Mouse (Mus musculus): ENCODE data around the gene Wasf1. TPM values are rescaled to one million over a fixed set of nuclear protein-coding genes. Genes with fewer than 3 reads are reported as not detected.

The Wasf1 gene
- polyA plus RNA-seq (2016; fragmentation: Nextera tagmentation; extraction: Ambion mirVana), result 31.3 and 35.5 TPM in 2 replicates

- ATAC-seq (ENCODE audit: insufficient number of reproducible peaks, insufficient read depth, low FRiP score, low TSS enrichment, low read depth), result peak; percentile 93
- Histone ChIP-seq H3K4me2 (peak within 1 kb of the TSS; percentile 70), H3K27ac (peak within 1 kb of the TSS; percentile 96), H3K9me3 (no peaks in the 10 kb centered on the region), H3K4me3 (replicated peaks) (peak within 1 kb of the TSS; percentile 79), H3K36me3 (peaks cover 5% of the 10 kb centered on the region; the same call in 1 of the 2 replicates), H3K27me3 (no peaks in the 10 kb centered on the region), H3K4me1 (replicated peaks) (peaks cover 15% of the 10 kb centered on the region), H3K9ac (replicated peaks) (peak within 1 kb of the TSS; percentile 89)
- under 1% methylated on average over 44 of the region's 44 CpGs for WGBS
These were observed at the start of gene Wasf1, which contains the start of gene Cdc40 for GRCm38 (mm10) chr10:40882831-40883643. Gene Wasf1 (plus strand): TSS chr10:40883475. Gene Cdc40 (minus strand): TSS chr10:40883311.

- no peaks in the 10 kb centered on the region for H3K9me3 ChIP-seq
- WGBS, result 92% methylated on average over 5 of the region's 5 CpGs
- H3K4me1 ChIP-seq (replicated peaks), result peaks cover 22% of the 10 kb centered on the region
- no peak overlapping the region for H3K9ac ChIP-seq (replicated peaks)
- no peaks in the 10 kb centered on the region for H3K27me3 ChIP-seq
- no peak overlapping the region for H3K27ac ChIP-seq
- peaks cover 61% of the 10 kb centered on the region for H3K36me3 ChIP-seq
- no peak overlapping the region for H3K4me2 ChIP-seq
- no peak overlapping the region for H3K4me3 ChIP-seq (replicated peaks)
- no peak for ATAC-seq (ENCODE audit: insufficient number of reproducible peaks, insufficient read depth, low FRiP score, low TSS enrichment, low read depth)
These were observed 43.2 kb upstream of the Wasf1 start for GRCm38 (mm10) chr10:40840086-40840485.

- no peak for ATAC-seq (ENCODE audit: insufficient number of reproducible peaks, insufficient read depth, low FRiP score, low TSS enrichment, low read depth)
- H3K9me3 ChIP-seq, result no peaks in the 10 kb centered on the region
- no peak overlapping the region for H3K9ac ChIP-seq (replicated peaks)
- no peaks in the 10 kb centered on the region for H3K27me3 ChIP-seq
- peaks cover 61% of the 10 kb centered on the region for H3K36me3 ChIP-seq
- H3K4me2 ChIP-seq, result peak overlapping the region; percentile 35; the same call in 1 of the 2 replicates
- H3K4me3 ChIP-seq (replicated peaks), result no peak overlapping the region
- H3K27ac ChIP-seq, result peak overlapping the region; percentile 36
- 60% methylated on average over 5 of the region's 5 CpGs for WGBS
- peaks cover 26% of the 10 kb centered on the region for H3K4me1 ChIP-seq (replicated peaks)
These were observed 39.4 kb upstream of the Wasf1 start for GRCm38 (mm10) chr10:40843841-40844240.

GRCm38 (mm10) chr10:40844546-40844945 is 38.7 kb upstream of the Wasf1 start:
- H3K9ac ChIP-seq (replicated peaks), result no peak overlapping the region
- H3K4me1 ChIP-seq (replicated peaks), result peaks cover 26% of the 10 kb centered on the region
- WGBS, result 31% methylated on average over 10 of the region's 10 CpGs
- peak overlapping the region; percentile 35 for H3K4me2 ChIP-seq
- H3K4me3 ChIP-seq (replicated peaks), result no peak overlapping the region; the same call in 1 of the 2 replicates
- no peaks in the 10 kb centered on the region for H3K27me3 ChIP-seq
- peak; percentile 76; the same call in 1 of the 2 replicates for ATAC-seq (ENCODE audit: insufficient number of reproducible peaks, insufficient read depth, low FRiP score, low TSS enrichment, low read depth)
- H3K36me3 ChIP-seq, result peaks cover 66% of the 10 kb centered on the region
- peak overlapping the region; percentile 36 for H3K27ac ChIP-seq
- H3K9me3 ChIP-seq, result no peaks in the 10 kb centered on the region

GRCm38 (mm10) chr10:40845626-40846025 is 37.6 kb upstream of the Wasf1 start:
- H3K4me3 ChIP-seq (replicated peaks), result no peak overlapping the region
- no peak for ATAC-seq (ENCODE audit: insufficient number of reproducible peaks, insufficient read depth, low FRiP score, low TSS enrichment, low read depth)
- H3K27me3 ChIP-seq, result no peaks in the 10 kb centered on the region
- H3K36me3 ChIP-seq, result peaks cover 66% of the 10 kb centered on the region
- no peaks in the 10 kb centered on the region for H3K9me3 ChIP-seq
- no peak overlapping the region for H3K9ac ChIP-seq (replicated peaks)
- H3K4me1 ChIP-seq (replicated peaks), result peaks cover 26% of the 10 kb centered on the region
- H3K27ac ChIP-seq, result peak overlapping the region; percentile 66; the same call in 1 of the 2 replicates
- H3K4me2 ChIP-seq, result no peak overlapping the region
- WGBS, result 80% methylated on average over 6 of the region's 6 CpGs

GRCm38 (mm10) chr10:40847176-40847874 is 36.0 kb upstream of the Wasf1 start:
- 95% methylated on average over 10 of the region's 10 CpGs for WGBS
- Histone ChIP-seq H3K4me2 (no peak overlapping the region), H3K9me3 (no peaks in the 10 kb centered on the region), H3K9ac (replicated peaks) (no peak overlapping the region), H3K27me3 (no peaks in the 10 kb centered on the region), H3K27ac (no peak overlapping the region), H3K4me3 (replicated peaks) (no peak overlapping the region), H3K36me3 (peaks cover 57% of the 10 kb centered on the region), H3K4me1 (replicated peaks) (peaks cover 26% of the 10 kb centered on the region)
- ATAC-seq (ENCODE audit: insufficient number of reproducible peaks, insufficient read depth, low FRiP score, low TSS enrichment, low read depth), result no peak

GRCm38 (mm10) chr10:40850644-40851043 is 32.6 kb upstream of the Wasf1 start:
- WGBS, result 87% methylated on average over 2 of the region's 2 CpGs
- no peak for ATAC-seq (ENCODE audit: insufficient number of reproducible peaks, insufficient read depth, low FRiP score, low TSS enrichment, low read depth)
- Histone ChIP-seq H3K9me3 (no peaks in the 10 kb centered on the region), H3K27ac (no peak overlapping the region), H3K36me3 (peaks cover 54% of the 10 kb centered on the region), H3K4me1 (replicated peaks) (peaks cover under 1% of the 10 kb centered on the region), H3K9ac (replicated peaks) (no peak overlapping the region), H3K27me3 (no peaks in the 10 kb centered on the region), H3K4me2 (no peak overlapping the region), H3K4me3 (replicated peaks) (no peak overlapping the region)

GRCm38 (mm10) chr10:40851138-40851537 is 32.1 kb upstream of the Wasf1 start:
- Histone ChIP-seq H3K27ac (no peak overlapping the region), H3K4me1 (replicated peaks) (no peaks in the 10 kb centered on the region), H3K27me3 (no peaks in the 10 kb centered on the region), H3K9ac (replicated peaks) (no peak overlapping the region), H3K9me3 (no peaks in the 10 kb centered on the region), H3K4me3 (replicated peaks) (no peak overlapping the region), H3K4me2 (no peak overlapping the region), H3K36me3 (peaks cover 54% of the 10 kb centered on the region)
- no peak for ATAC-seq (ENCODE audit: insufficient number of reproducible peaks, insufficient read depth, low FRiP score, low TSS enrichment, low read depth)

GRCm38 (mm10) chr10:40855616-40856015 is 27.7 kb upstream of the Wasf1 start:
- no peak overlapping the region for H3K9ac ChIP-seq (replicated peaks)
- no peak overlapping the region for H3K27ac ChIP-seq
- no peak overlapping the region for H3K4me3 ChIP-seq (replicated peaks)
- no peak overlapping the region for H3K4me2 ChIP-seq
- 49% methylated on average over 2 of the region's 2 CpGs for WGBS
- H3K9me3 ChIP-seq, result no peaks in the 10 kb centered on the region
- no peak for ATAC-seq (ENCODE audit: insufficient number of reproducible peaks, insufficient read depth, low FRiP score, low TSS enrichment, low read depth)
- H3K36me3 ChIP-seq, result peaks cover 16% of the 10 kb centered on the region; the same call in 1 of the 2 replicates
- H3K4me1 ChIP-seq (replicated peaks), result no peaks in the 10 kb centered on the region
- H3K27me3 ChIP-seq, result no peaks in the 10 kb centered on the region

GRCm38 (mm10) chr10:40856703-40857102 is 26.6 kb upstream of the Wasf1 start:
- H3K9me3 ChIP-seq, result no peaks in the 10 kb centered on the region
- WGBS, result 92% methylated on average over 7 of the region's 7 CpGs
- peaks cover 12% of the 10 kb centered on the region; the same call in 1 of the 2 replicates for H3K36me3 ChIP-seq
- H3K27ac ChIP-seq, result no peak overlapping the region
- ATAC-seq (ENCODE audit: insufficient number of reproducible peaks, insufficient read depth, low FRiP score, low TSS enrichment, low read depth), result no peak
- H3K4me2 ChIP-seq, result no peak overlapping the region
- H3K9ac ChIP-seq (replicated peaks), result no peak overlapping the region
- no peaks in the 10 kb centered on the region for H3K27me3 ChIP-seq
- H3K4me3 ChIP-seq (replicated peaks), result no peak overlapping the region
- no peaks in the 10 kb centered on the region for H3K4me1 ChIP-seq (replicated peaks)

GRCm38 (mm10) chr10:40857599-40857998 is 25.7 kb upstream of the Wasf1 start:
- Histone ChIP-seq H3K4me1 (replicated peaks) (no peaks in the 10 kb centered on the region), H3K36me3 (peaks cover 12% of the 10 kb centered on the region; the same call in 1 of the 2 replicates), H3K9ac (replicated peaks) (no peak overlapping the region), H3K4me3 (replicated peaks) (no peak overlapping the region), H3K27me3 (no peaks in the 10 kb centered on the region), H3K27ac (no peak overlapping the region), H3K9me3 (no peaks in the 10 kb centered on the region), H3K4me2 (no peak overlapping the region)
- ATAC-seq (ENCODE audit: insufficient number of reproducible peaks, insufficient read depth, low FRiP score, low TSS enrichment, low read depth), result no peak
- WGBS, result 88% methylated on average over 8 of the region's 8 CpGs

All from limb, embryonic 12.5 days (tissue).